Mouse (Mus musculus) midbrain, postnatal 0 days (tissue): Measurements from ENCODE around the gene Syt15. TPM values are rescaled to one million over a fixed set of nuclear protein-coding genes. Genes with fewer than 3 reads are reported as not detected.
A peak's percentile ranks its signal among the peaks of the same experiment; 100 is the strongest.

ENCODE experiments used
- ATAC-seq: fragments of 200-750 bp; cut with Nextera tagmentation; 2 replicates; pipeline ENCODE4 v1.8.0; 2017; ENCODE audit warnings: moderate number of reproducible peaks, mild to moderate bottlenecking, moderate TSS enrichment, moderate library complexity; ENCODE audit not compliant: low FRiP score
- DNase-seq: peaks from one replicate; pipeline ENCODE4 v3.0.0-alpha.2; 2015; ENCODE audit warnings: low spot score
- H3K27ac ChIP-seq: fragments of 300-500 bp; sonication (generic); 2 replicates; pipeline ENCODE4 v1.5.1; 2014; ENCODE audit warnings: low read depth, mild to moderate bottlenecking, low read length, mixed read lengths
- H3K27me3 ChIP-seq: fragments of 300-500 bp; sonication (generic); 2 replicates; pipeline ENCODE4 v1.6.1; 2014; ENCODE audit warnings: low read length, control low read depth, mixed read lengths; ENCODE audit not compliant: insufficient read depth
- H3K36me3 ChIP-seq: fragments of 300-500 bp; sonication (generic); 2 replicates; pipeline ENCODE4 v1.6.1; 2014; ENCODE audit warnings: low read length, control low read depth, mixed read lengths; ENCODE audit not compliant: insufficient read depth
- H3K4me1 ChIP-seq: fragments of 300-500 bp; sonication (generic); 2 replicates; pipeline ENCODE4 v1.6.1; 2014; ENCODE audit warnings: mild to moderate bottlenecking, control low read depth, antibody characterized with exemption, low read length, mixed read lengths; ENCODE audit not compliant: insufficient read depth
- H3K4me2 ChIP-seq: fragments of 300-500 bp; sonication (generic); 2 replicates; pipeline ENCODE4 v1.6.1; 2014; ENCODE audit warnings: low read depth, mild to moderate bottlenecking, low read length, mixed read lengths; ENCODE audit not compliant: poor library complexity, severe bottlenecking
- H3K4me3 ChIP-seq: fragments of 300-500 bp; sonication (generic); 2 replicates; pipeline ENCODE4 v1.5.1; 2014; ENCODE audit warnings: low read depth, mild to moderate bottlenecking, low read length, moderate library complexity
- H3K9ac ChIP-seq: fragments of 300-500 bp; sonication (generic); replicated peaks from 2 replicates; pipeline ENCODE4 v1.6.1; 2014; ENCODE audit warnings: mild to moderate bottlenecking, low read length, moderate library complexity, mixed read lengths; ENCODE audit not compliant: poor library complexity, severe bottlenecking
- H3K9me3 ChIP-seq: fragments of 300-500 bp; sonication (generic); 2 replicates; pipeline ENCODE4 v1.6.1; 2016; ENCODE audit warnings: low read length, control low read depth
- CTCF ChIP-seq: IDR thresholded peaks from 2 replicates; pipeline ENCODE4 v1.5.1; 2016; ENCODE audit warnings: antibody characterized with exemption, mild to moderate bottlenecking
- WGBS: fragments of 180-500 bp; shearing (Covaris S2); extraction: QIAGEN DNeasy Blood & Tissue Kit; methylation state at CpG from one replicate; pipeline ENCODE4 v1.1.7; 2014; 5-methylcytosine and 5-hydroxymethylcytosine counted together
- polyA plus RNA-seq: library from polyadenylated mRNA; unstranded; fragments of >200 nt; fragmentation: Nextera tagmentation; extraction: Ambion mirVana; gene quantifications from 2 replicates; pipeline ENCODE4 v1.2.1, GENCODE M21; 2015
- total RNA-seq: library from RNA; depleted of rRNA; stranded (reverse); fragments of >200 nt; gene quantifications from 2 replicates; pipeline ENCODE4 v1.2.3, GENCODE M21; 2014; rRNA removed

The Syt15 gene
- total and polyA plus RNA-seq, 2 experiments from 2014 or later: 0.80 to 2.1 TPM

DNA sequence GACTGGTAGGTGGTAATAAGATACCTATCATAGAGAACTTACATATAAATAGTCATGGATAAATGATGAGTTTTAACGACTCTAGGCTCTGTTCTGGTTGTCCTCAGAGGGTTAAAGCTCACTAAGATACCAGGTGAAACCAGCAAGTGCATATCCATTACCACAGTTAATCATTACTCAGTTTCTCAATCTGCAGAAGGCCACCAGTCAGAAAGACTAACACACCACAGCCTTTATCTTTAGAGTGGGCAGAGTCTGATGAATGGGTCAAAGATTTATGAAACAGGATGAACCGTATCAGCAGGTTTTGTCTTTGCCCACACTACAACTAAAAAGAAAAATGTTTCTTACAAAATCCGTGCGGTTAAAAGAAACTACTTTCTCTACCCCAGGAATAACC is 55.8 kb downstream of the Syt15 start:
- H3K4me3 ChIP-seq: no peak overlapping the region
- DNase-seq (no peak), ATAC-seq (no peak)
- TF ChIP-seq CTCF: no peak
- no peak overlapping the region for H3K4me2 ChIP-seq
- H3K36me3 ChIP-seq: no peaks in the 10 kb centered on the region
- H3K4me1 ChIP-seq: no peaks in the 10 kb centered on the region
- no peak overlapping the region for H3K9ac ChIP-seq
- H3K27ac ChIP-seq: no peak overlapping the region
- H3K9me3 ChIP-seq: no peaks in the 10 kb centered on the region
- H3K27me3 ChIP-seq: no peaks in the 10 kb centered on the region
- whole genome bisulfite sequencing: 91% methylated on average over 4 of the region's 4 CpGs

DNA sequence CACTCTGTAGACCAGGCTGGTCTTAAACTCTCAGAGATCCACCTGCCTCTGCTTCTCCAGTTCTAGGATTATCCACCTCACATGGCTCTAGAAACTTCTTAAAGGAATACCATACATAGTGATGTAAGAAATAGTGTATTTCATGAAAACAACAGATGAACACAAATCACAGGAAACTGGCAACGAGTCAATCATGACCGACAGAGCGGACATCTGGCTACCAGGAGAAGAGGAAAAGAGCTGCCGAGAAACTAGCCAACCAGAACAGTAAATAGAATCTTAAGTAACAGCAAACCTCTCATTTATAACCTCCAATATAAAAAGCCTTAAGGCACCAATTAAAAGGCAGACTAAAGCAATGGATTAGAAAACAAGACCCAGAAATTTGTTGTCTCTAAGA is 60.3 kb downstream of the Syt15 start:
- no peak for ATAC-seq
- H3K27me3 ChIP-seq: no peaks in the 10 kb centered on the region
- no peak for TF ChIP-seq CTCF

More for the DNA sequence above, 60.3 kb downstream of the Syt15 start:
- Histone ChIP-seq H3K27ac (no peak overlapping the region), H3K9ac (no peak overlapping the region), H3K4me3 (no peak overlapping the region), H3K4me1 (no peaks in the 10 kb centered on the region), H3K9me3 (no peaks in the 10 kb centered on the region), H3K36me3 (no peaks in the 10 kb centered on the region), H3K4me2 (no peak overlapping the region)
- peak; percentile 2 for DNase-seq
- 80% methylated on average over 4 of the region's 4 CpGs for WGBS

Other genes starting within 250 kb of the Syt15 start
- gene Zfp488, start 240.8 kb upstream of the Syt15 start, total RNA-seq: 4.7 and 4.9 TPM in 2 replicates
- 0.80 and 0.98 TPM in 2 replicates for gene Zfp488, start 240.8 kb upstream of the Syt15 start, polyA plus RNA-seq
- gene Gm30083, start 204.4 kb upstream of the Syt15 start, total RNA-seq: not detected in 2 replicates
- not detected in 2 replicates for gene Gm30083, start 204.4 kb upstream of the Syt15 start, polyA plus RNA-seq
- gene Gm5460, start 202.8 kb upstream of the Syt15 start, total RNA-seq: not detected in 2 replicates
- gene Gm5460, start 202.8 kb upstream of the Syt15 start, polyA plus RNA-seq: not detected in 2 replicates
- not detected in 2 replicates for gene Antxrl, start 166.9 kb upstream of the Syt15 start, total RNA-seq
- not detected in 2 replicates for gene Antxrl, start 166.9 kb upstream of the Syt15 start, polyA plus RNA-seq
- gene Anxa8, start 133.6 kb upstream of the Syt15 start, total RNA-seq: 0.24 and 0.93 TPM in 2 replicates
- gene Anxa8, start 133.6 kb upstream of the Syt15 start, polyA plus RNA-seq: 0.73 and 0.77 TPM in 2 replicates
- gene A630023A22Rik, start 116.8 kb upstream of the Syt15 start, total RNA-seq: not detected in 2 replicates
- gene A630023A22Rik, start 116.8 kb upstream of the Syt15 start, polyA plus RNA-seq: not detected in 2 replicates
- gene Npy4r, start 67.1 kb upstream of the Syt15 start, total RNA-seq: 0.09 and 0.33 TPM in 2 replicates
- 0.10 and 0.21 TPM in 2 replicates for gene Npy4r, start 67.1 kb upstream of the Syt15 start, polyA plus RNA-seq
- gene Gprin2, start 17.9 kb upstream of the Syt15 start, total RNA-seq: 44.6 and 49.3 TPM in 2 replicates
- gene Gprin2, start 17.9 kb upstream of the Syt15 start, polyA plus RNA-seq: 7.2 and 7.7 TPM in 2 replicates
- 6.4 and 8.2 TPM in 2 replicates for gene Shld2, start 90.9 kb downstream of the Syt15 start, total RNA-seq
- gene Shld2, start 90.9 kb downstream of the Syt15 start, polyA plus RNA-seq: 6.9 and 8.5 TPM in 2 replicates
- 185 and 192 TPM in 2 replicates for gene Glud1, start 91.1 kb downstream of the Syt15 start, total RNA-seq
- 114 TPM in 2 replicates for gene Glud1, start 91.1 kb downstream of the Syt15 start, polyA plus RNA-seq
- gene Fam25c, start 135.8 kb downstream of the Syt15 start, total RNA-seq: not detected in 2 replicates
- not detected in 2 replicates for gene Fam25c, start 135.8 kb downstream of the Syt15 start, polyA plus RNA-seq
- gene Sncg, start 155.2 kb downstream of the Syt15 start, total RNA-seq: 14.3 and 22.3 TPM in 2 replicates
- 26.1 and 36.8 TPM in 2 replicates for gene Sncg, start 155.2 kb downstream of the Syt15 start, polyA plus RNA-seq
- 2.9 TPM in 2 replicates for gene Mmrn2, start 155.9 kb downstream of the Syt15 start, total RNA-seq
- 2.1 and 2.6 TPM in 2 replicates for gene Mmrn2, start 155.9 kb downstream of the Syt15 start, polyA plus RNA-seq